Mouse (Mus musculus): Measurements from ENCODE around the gene Zfp93. TPM values are rescaled to one million over a fixed set of nuclear protein-coding genes. Genes with fewer than 3 reads are reported as not detected.

Gene Zfp93
- polyA plus RNA-seq, 1 experiment from 2014 or later, result 1.2 TPM

- ATAC-seq (ENCODE audit: low read depth), result peak; percentile 66
- H3K36me3 ChIP-seq, result peaks cover 64% of the 10 kb centered on the region
- no peak overlapping the region for H3K27ac ChIP-seq
- 71% methylated on average over 12 of the region's 12 CpGs for WGBS (ENCODE audit: insufficient replicate concordance)
- no peaks in the 10 kb centered on the region for H3K9me3 ChIP-seq (replicated peaks)
- H3K27me3 ChIP-seq, result no peaks in the 10 kb centered on the region
- no peak overlapping the region for H3K4me2 ChIP-seq
- H3K9ac ChIP-seq, result no peak overlapping the region
- peaks cover 17% of the 10 kb centered on the region for H3K4me1 ChIP-seq (replicated peaks)
- DNase-seq, result no peak
- H3K4me3 ChIP-seq (replicated peaks), result no peak overlapping the region
Measured at GRCm38 (mm10) chr7:24293061-24293851, 23.0 kb downstream of the Zfp93 start.

DNA sequence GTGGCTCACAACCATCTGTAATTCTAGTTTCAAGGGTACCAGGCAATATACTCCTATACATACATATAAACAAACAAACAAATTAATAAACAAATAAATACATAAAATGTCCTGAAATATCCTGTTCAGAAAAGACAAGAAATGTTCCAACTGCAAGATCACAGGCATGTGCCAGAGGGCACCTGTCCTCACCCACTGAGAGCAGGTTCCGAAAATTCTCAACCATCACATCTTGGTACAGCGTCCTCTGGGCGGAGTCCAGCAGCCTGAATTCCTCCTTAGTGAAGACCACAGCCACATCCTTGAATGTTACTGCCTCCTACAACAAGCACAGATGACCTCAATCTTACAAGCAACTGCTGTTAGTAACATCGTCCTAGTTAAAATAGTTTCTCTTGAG, 24.5 kb downstream of the Zfp93 start:
- no peak for ATAC-seq (ENCODE audit: low read depth)
- peaks cover 64% of the 10 kb centered on the region for H3K36me3 ChIP-seq
- WGBS (ENCODE audit: insufficient replicate concordance), result 85% methylated on average over 4 of the region's 4 CpGs

GRCm38 (mm10) chr7:24295376-24295775, 25.2 kb downstream of the Zfp93 start:
- Histone ChIP-seq H3K4me3 (replicated peaks) (no peak overlapping the region), H3K9me3 (replicated peaks) (no peaks in the 10 kb centered on the region), H3K27me3 (no peaks in the 10 kb centered on the region), H3K4me2 (no peak overlapping the region), H3K9ac (no peak overlapping the region), H3K27ac (no peak overlapping the region), H3K36me3 (peaks cover 62% of the 10 kb centered on the region), H3K4me1 (replicated peaks) (peaks cover 32% of the 10 kb centered on the region)
- DNase-seq, result no peak
- 81% methylated on average over 7 of the region's 7 CpGs for WGBS (ENCODE audit: insufficient replicate concordance)
- no peak for ATAC-seq (ENCODE audit: low read depth)

More for the DNA sequence above, 24.5 kb downstream of the Zfp93 start:
- Histone ChIP-seq H3K4me1 (replicated peaks) (peaks cover 26% of the 10 kb centered on the region), H3K27ac (no peak overlapping the region), H3K9ac (no peak overlapping the region), H3K27me3 (no peaks in the 10 kb centered on the region), H3K9me3 (replicated peaks) (no peaks in the 10 kb centered on the region), H3K4me2 (no peak overlapping the region), H3K4me3 (replicated peaks) (no peak overlapping the region)
- no peak for DNase-seq

- DNase-seq (no peak), ATAC-seq (ENCODE audit: low read depth) (no peak)
- Histone ChIP-seq H3K27me3 (no peaks in the 10 kb centered on the region), H3K4me2 (no peak overlapping the region), H3K9ac (no peak overlapping the region), H3K9me3 (replicated peaks) (no peaks in the 10 kb centered on the region), H3K4me1 (replicated peaks) (peaks cover 41% of the 10 kb centered on the region), H3K27ac (no peak overlapping the region), H3K4me3 (replicated peaks) (no peak overlapping the region), H3K36me3 (peaks cover 52% of the 10 kb centered on the region)
- 83% methylated on average over 7 of the region's 7 CpGs for WGBS (ENCODE audit: insufficient replicate concordance)
Measured at GRCm38 (mm10) chr7:24296386-24296785, 26.2 kb downstream of the Zfp93 start.

DNA sequence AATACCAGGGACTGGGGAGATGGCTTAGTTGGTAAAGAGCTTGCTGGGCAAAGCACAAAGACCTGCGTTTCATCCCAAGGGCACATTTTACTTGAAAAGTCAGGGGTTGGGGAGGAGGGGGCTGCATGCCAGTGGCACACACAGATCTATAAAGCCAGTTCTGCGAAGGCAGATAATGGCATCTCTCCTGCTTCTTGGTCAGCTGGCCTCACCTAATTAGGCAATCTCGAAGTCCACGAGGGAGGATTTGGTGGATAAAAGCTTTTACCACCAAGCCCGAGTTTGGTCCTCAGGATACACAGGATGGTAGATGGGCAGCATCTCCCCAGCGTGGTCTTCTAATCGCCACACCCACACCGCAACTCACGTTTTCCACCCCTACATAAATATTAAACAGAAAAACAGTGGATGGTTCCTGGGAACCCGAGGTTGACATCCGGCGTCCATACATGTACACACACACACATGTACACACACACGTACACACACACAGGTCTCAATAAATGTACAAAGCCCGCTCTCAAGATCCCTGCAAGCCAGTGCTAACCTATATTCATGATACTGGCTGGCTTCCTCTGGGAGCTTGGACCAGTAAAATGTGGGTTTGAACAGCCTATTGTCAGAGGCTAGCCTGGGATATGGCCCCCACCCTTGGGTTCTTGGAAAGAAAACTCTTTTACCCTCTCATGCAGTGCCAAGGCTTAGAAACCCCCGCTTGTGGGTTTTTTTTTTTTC, 27.3 kb downstream of the Zfp93 start:
- no peaks in the 10 kb centered on the region for H3K27me3 ChIP-seq

GRCm38 (mm10) chr7:24298635-24298972, 28.4 kb downstream of the Zfp93 start:
- H3K9ac ChIP-seq, result peak overlapping the region; percentile 76
- H3K36me3 ChIP-seq, result peaks cover 49% of the 10 kb centered on the region
- ATAC-seq (ENCODE audit: low read depth), result no peak
- H3K4me2 ChIP-seq, result peak overlapping the region; percentile 80
- peaks cover 36% of the 10 kb centered on the region for H3K4me1 ChIP-seq (replicated peaks)
- no peaks in the 10 kb centered on the region for H3K9me3 ChIP-seq (replicated peaks)
- H3K4me3 ChIP-seq (replicated peaks), result peak overlapping the region; percentile 70
- DNase-seq, result no peak
- 1% methylated on average over 12 of the region's 12 CpGs for WGBS (ENCODE audit: insufficient replicate concordance)
- no peak overlapping the region for H3K27ac ChIP-seq
- H3K27me3 ChIP-seq, result no peaks in the 10 kb centered on the region

More for the DNA sequence above, 27.3 kb downstream of the Zfp93 start:
- DNase-seq (no peak), ATAC-seq (ENCODE audit: low read depth) (no peak)
- no peak overlapping the region for H3K27ac ChIP-seq
- H3K36me3 ChIP-seq, result peaks cover 47% of the 10 kb centered on the region
- WGBS (ENCODE audit: insufficient replicate concordance), result 82% methylated on average over 15 of the region's 15 CpGs
- H3K4me3 ChIP-seq (replicated peaks), result no peak overlapping the region
- no peak overlapping the region for H3K4me2 ChIP-seq
- H3K9me3 ChIP-seq (replicated peaks), result no peaks in the 10 kb centered on the region
- H3K4me1 ChIP-seq (replicated peaks), result peaks cover 41% of the 10 kb centered on the region
- H3K9ac ChIP-seq, result no peak overlapping the region

DNA sequence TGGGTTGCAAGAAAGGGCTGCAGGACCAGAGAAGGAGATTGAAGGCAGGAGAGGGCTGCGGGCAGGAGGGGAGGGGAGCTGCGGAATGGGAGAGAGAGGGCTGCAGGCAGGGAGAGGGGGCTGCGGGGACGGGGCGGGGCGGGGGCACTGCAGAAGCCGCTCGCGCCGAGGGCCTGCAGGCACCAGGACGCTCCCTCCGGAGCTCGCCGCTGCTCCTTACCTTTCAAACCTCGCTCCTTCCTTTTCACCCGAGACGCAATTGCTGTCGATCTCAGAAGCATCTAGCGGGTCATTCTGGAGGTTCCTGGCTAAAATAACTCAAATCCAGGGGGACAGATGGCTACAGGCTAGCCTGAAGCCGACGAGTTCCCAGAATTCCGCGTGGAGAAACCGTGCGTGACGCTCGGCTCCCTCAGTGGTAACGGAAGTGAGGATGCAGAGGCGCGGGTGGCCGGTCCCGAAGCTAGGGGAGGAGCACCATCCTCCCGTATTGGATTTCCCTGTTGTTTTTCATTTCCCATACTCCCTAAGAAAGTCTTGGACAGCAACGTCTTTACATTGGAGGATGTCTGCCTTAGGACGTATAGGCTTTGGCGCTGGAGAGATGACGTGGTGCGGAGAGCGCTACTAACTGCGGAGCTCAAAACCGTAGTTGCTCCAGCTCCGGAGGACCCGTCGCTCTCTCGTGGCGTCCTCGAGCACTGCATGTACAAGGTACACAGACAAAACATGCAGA, 28.9 kb downstream of the Zfp93 start:
- Histone ChIP-seq H3K9ac (peak overlapping the region; percentile 76), H3K4me2 (peak overlapping the region; percentile 80), H3K9me3 (replicated peaks) (no peaks in the 10 kb centered on the region), H3K4me1 (replicated peaks) (peaks cover 31% of the 10 kb centered on the region), H3K27ac (peak overlapping the region; percentile 45; the same call in 1 of the 2 replicates), H3K4me3 (replicated peaks) (peak overlapping the region; percentile 70), H3K27me3 (no peaks in the 10 kb centered on the region), H3K36me3 (peaks cover 44% of the 10 kb centered on the region)
- under 1% methylated on average over 44 of the region's 47 CpGs for WGBS (ENCODE audit: insufficient replicate concordance)
- DNase-seq (peak; percentile 64), ATAC-seq (ENCODE audit: low read depth) (peak; percentile 81)

DNA sequence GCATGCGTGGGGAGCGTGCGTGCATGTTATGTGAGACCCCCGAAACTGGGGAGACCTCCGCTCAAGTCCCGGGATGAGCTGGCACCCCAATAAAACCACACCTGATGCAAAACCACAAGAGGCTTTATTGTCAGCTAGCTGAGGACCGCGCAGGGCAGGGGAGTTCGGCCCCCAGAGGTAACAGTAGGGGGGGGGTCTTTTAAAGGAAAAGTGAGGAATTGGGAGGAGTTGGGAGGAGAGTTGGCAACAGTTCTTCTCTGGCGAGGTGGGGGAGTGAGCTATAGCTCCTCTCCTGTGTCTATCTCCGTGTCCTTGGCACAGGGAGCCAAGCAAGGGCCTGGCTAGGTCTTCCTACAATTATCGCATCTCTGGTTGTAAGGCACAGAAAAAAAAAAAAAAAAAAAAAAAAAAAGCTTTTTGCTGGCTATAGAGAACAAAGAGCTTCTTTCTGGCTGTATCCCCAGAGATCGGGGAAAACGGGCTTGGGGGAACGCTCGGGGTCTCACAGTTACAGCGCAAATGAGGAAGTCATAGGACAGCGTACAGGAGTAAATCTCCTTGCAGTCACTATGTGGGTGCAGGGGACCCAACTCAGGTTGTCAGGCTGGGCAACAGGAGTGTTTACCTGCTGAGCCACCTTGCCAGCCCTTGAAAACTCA, 29.7 kb downstream of the Zfp93 start:
- Histone ChIP-seq H3K9ac (peak overlapping the region; percentile 76), H3K36me3 (peaks cover 37% of the 10 kb centered on the region), H3K9me3 (replicated peaks) (no peaks in the 10 kb centered on the region), H3K27ac (no peak overlapping the region; the same call in 1 of the 2 replicates), H3K4me2 (peak overlapping the region; percentile 80), H3K4me1 (replicated peaks) (peaks cover 30% of the 10 kb centered on the region), H3K4me3 (replicated peaks) (peak overlapping the region; percentile 70), H3K27me3 (no peaks in the 10 kb centered on the region)
- 2% methylated on average over 18 of the region's 18 CpGs for WGBS (ENCODE audit: insufficient replicate concordance)
- DNase-seq (no peak), ATAC-seq (ENCODE audit: low read depth) (peak; percentile 30; the same call in 1 of the 2 replicates)

- Histone ChIP-seq H3K27ac (peak within 1 kb of the TSS; percentile 43; the same call in 1 of the 2 replicates), H3K4me3 (replicated peaks) (peak within 1 kb of the TSS; percentile 70), H3K27me3 (no peaks in the 10 kb centered on the region), H3K4me1 (replicated peaks) (peaks cover 30% of the 10 kb centered on the region), H3K36me3 (peaks cover 29% of the 10 kb centered on the region), H3K4me2 (peak within 1 kb of the TSS; percentile 80), H3K9ac (peak within 1 kb of the TSS; percentile 76), H3K9me3 (replicated peaks) (no peaks in the 10 kb centered on the region)
- peak; percentile 78 for ATAC-seq (ENCODE audit: low read depth)
- DNase-seq, result no peak
- WGBS (ENCODE audit: insufficient replicate concordance), result 3% methylated on average over 13 of the region's 13 CpGs
Measured at GRCm38 (mm10) chr7:24300771-24301282, 30.6 kb downstream of the Zfp93 start, which contains the start of gene Zfp61. Gene Zfp61 (minus strand): TSS chr7:24301232.

GRCm38 (mm10) chr7:24315726-24316566, 45.7 kb downstream of the Zfp93 start:
- ATAC-seq (ENCODE audit: low read depth), result peak; percentile 70

More at GRCm38 (mm10) chr7:24315726-24316566, 45.7 kb downstream of the Zfp93 start:
- no peak for DNase-seq
- Histone ChIP-seq H3K4me3 (replicated peaks) (peak overlapping the region; percentile 71), H3K27ac (no peak overlapping the region), H3K9ac (peak overlapping the region; percentile 75), H3K4me1 (replicated peaks) (peaks cover 14% of the 10 kb centered on the region), H3K4me2 (peak overlapping the region; percentile 84), H3K27me3 (no peaks in the 10 kb centered on the region), H3K9me3 (replicated peaks) (no peaks in the 10 kb centered on the region), H3K36me3 (peaks cover 10% of the 10 kb centered on the region; the same call in 1 of the 2 replicates)
- WGBS (ENCODE audit: insufficient replicate concordance), result 26% methylated on average over 29 of the region's 29 CpGs
